Mouse (Mus musculus): Measurements from ENCODE around the gene Prex1. TPM values are rescaled to one million over a fixed set of nuclear protein-coding genes. Genes with fewer than 3 reads are reported as not detected.

Prex1 gene
- total RNA-seq, 4 experiments from 2014 or later = 10.4 to 24.3 (median 17.8) TPM

Other genes starting within 250 kb of the Prex1 start
- gene Trp53rkb, start 78.7 kb upstream of the Prex1 start, total RNA-seq (2022) = 1 to 10 TPM; 3.9 to 8.1 (median 4.9) TPM
- gene Arfgef2, start 91.8 kb upstream of the Prex1 start, total RNA-seq (2022) = 10 to 100 TPM; 59.7 to 83.9 (median 74.0) TPM
- 10 to 100 TPM; 56.8 to 74.9 (median 72.1) TPM for gene Cse1l, start 192.2 kb upstream of the Prex1 start, total RNA-seq (2022)

Data from adrenal gland, adult 8-10 months (tissue).